Mouse (Mus musculus) olfactory bulb, adult 2 months (tissue): ENCODE results near the gene Klhl22.

Source experiments
- CTCF ChIP-seq: fragments of 200-500 bp; IDR thresholded peaks from 2 replicates; pipeline ENCODE4 v1.5.1; 2012; ENCODE audit warnings: low read depth, mild to moderate bottlenecking, low read length, moderate library complexity; ENCODE audit not compliant: insufficient read depth
- POLR2A ChIP-seq: fragments of 200-500 bp; IDR thresholded peaks from 2 replicates; pipeline ENCODE4 v1.6.1; 2012; ENCODE audit warnings: mild to moderate bottlenecking, low read depth, low read length, moderate library complexity; ENCODE audit not compliant: insufficient read depth

- TF ChIP-seq POLR2A (no peak), CTCF (no peak)
These were observed 5.7 kb upstream of the Klhl22 start for GRCm38 (mm10) chr16:17753686-17754085.
